Mouse (Mus musculus) heart, embryonic 12.5 days (tissue): ENCODE data around the gene Iqsec1. TPM values are rescaled to one million over a fixed set of nuclear protein-coding genes. Genes with fewer than 3 reads are reported as not detected.

Experiments
- ATAC-seq: fragments of 200-750 bp; cut with Nextera tagmentation; 2 replicates; pipeline ENCODE4 v1.8.0; 2017; ENCODE audit warnings: moderate TSS enrichment, moderate library complexity; ENCODE audit not compliant: insufficient number of reproducible peaks, low FRiP score
- H3K27ac ChIP-seq: fragments of 300-500 bp; sonication (generic); 2 replicates; pipeline ENCODE4 v1.5.1; 2016; ENCODE audit warnings: mild to moderate bottlenecking, moderate library complexity; ENCODE audit not compliant: poor library complexity, severe bottlenecking
- H3K27me3 ChIP-seq: fragments of 300-500 bp; sonication (generic); replicated peaks from 2 replicates; pipeline ENCODE4 v1.6.1; 2016; ENCODE audit warnings: mild to moderate bottlenecking, moderate library complexity
- H3K36me3 ChIP-seq: fragments of 300-500 bp; sonication (generic); 2 replicates; pipeline ENCODE4 v1.6.1; 2016; ENCODE audit warnings: mild to moderate bottlenecking, moderate library complexity
- H3K4me1 ChIP-seq: fragments of 300-500 bp; sonication (generic); replicated peaks from 2 replicates; pipeline ENCODE4 v1.6.1; 2016; ENCODE audit warnings: mild to moderate bottlenecking
- H3K4me2 ChIP-seq: fragments of 300-500 bp; sonication (generic); 2 replicates; pipeline ENCODE4 v1.6.1; 2016; ENCODE audit warnings: mild to moderate bottlenecking, moderate library complexity
- H3K4me3 ChIP-seq: fragments of 300-500 bp; sonication (generic); 2 replicates; pipeline ENCODE4 v1.5.1; 2016; ENCODE audit warnings: mild to moderate bottlenecking
- H3K9ac ChIP-seq: fragments of 300-500 bp; sonication (generic); 2 replicates; pipeline ENCODE4 v1.6.1; 2016; ENCODE audit warnings: mild to moderate bottlenecking, moderate library complexity
- H3K9me3 ChIP-seq: fragments of 300-500 bp; sonication (generic); replicated peaks from 2 replicates; pipeline ENCODE4 v1.6.1; 2016; ENCODE audit warnings: mild to moderate bottlenecking, moderate library complexity
- WGBS: fragments of 180-500 bp; shearing (Covaris S2); methylation state at CpG from one replicate; pipeline ENCODE4 v1.1.7; 2016; 5-methylcytosine and 5-hydroxymethylcytosine counted together
- polyA plus RNA-seq: library from polyadenylated mRNA; unstranded; fragments of >200 nt; fragmentation: Nextera tagmentation; extraction: Ambion mirVana; gene quantifications from 2 replicates; pipeline ENCODE4 v1.2.1, GENCODE M21; 2016

The Iqsec1 gene
- polyA plus RNA-seq, 1 experiment from 2014 or later: 20.8 TPM

DNA sequence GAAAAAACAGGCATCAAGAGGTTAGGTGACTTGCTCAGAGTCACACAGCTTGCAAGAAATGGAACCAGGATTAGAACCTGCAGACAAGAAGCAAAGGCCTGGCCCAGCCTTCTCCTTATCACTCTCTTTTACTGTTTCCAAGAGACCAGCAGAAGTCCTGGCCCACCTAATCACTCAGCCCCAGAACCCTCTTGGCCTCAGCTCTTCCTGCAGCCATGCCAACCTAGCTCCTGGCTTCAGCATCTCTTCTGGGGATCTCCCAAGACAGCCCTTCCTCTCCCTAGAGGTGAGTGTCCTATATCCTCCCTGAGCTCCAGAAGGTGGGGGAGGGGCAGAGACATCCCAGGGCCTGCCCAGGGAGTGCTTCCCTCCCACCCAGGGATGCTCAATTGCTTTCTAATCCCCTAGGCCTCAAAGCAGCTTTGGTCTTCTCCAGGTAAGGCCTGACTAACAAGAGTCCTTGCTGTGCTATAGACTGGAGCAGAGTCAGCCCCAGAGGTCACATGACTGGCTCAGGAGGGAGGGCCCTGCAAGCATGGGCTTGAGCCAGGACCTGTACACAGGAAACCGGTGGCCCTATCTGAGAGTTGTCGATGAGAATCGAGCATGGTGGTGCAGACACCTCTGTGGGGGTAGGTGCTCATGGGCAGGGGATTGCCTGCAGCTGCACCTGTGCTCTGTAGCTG is 15.0 kb upstream of the Iqsec1 start:
- Histone ChIP-seq H3K4me3 (no peak overlapping the region), H3K9me3 (no peaks in the 10 kb centered on the region), H3K27me3 (peaks cover 2% of the 10 kb centered on the region; the same call in 1 of the 2 replicates), H3K27ac (no peak overlapping the region), H3K36me3 (no peaks in the 10 kb centered on the region), H3K4me1 (peaks cover 36% of the 10 kb centered on the region), H3K9ac (no peak overlapping the region), H3K4me2 (no peak overlapping the region)
- WGBS: 20% methylated on average over 3 of the region's 3 CpGs
- ATAC-seq: peak; percentile 76

- H3K4me1 ChIP-seq: peaks cover 36% of the 10 kb centered on the region
Measured at GRCm38 (mm10) chr6:91001566-91001965, 13.1 kb upstream of the Iqsec1 start.

GRCm38 (mm10) chr6:91000819-91001525 is 12.5 kb upstream of the Iqsec1 start:
- H3K4me2 ChIP-seq: peak overlapping the region; percentile 55
- H3K27me3 ChIP-seq: peaks cover 2% of the 10 kb centered on the region; the same call in 1 of the 2 replicates
- 17% methylated on average over 15 of the region's 15 CpGs for WGBS
- H3K36me3 ChIP-seq: no peaks in the 10 kb centered on the region
- peak overlapping the region; percentile 20; the same call in 1 of the 2 replicates for H3K27ac ChIP-seq
- H3K9ac ChIP-seq: peak overlapping the region; percentile 21; the same call in 1 of the 2 replicates
- H3K4me3 ChIP-seq: peak overlapping the region; percentile 10
- no peaks in the 10 kb centered on the region for H3K9me3 ChIP-seq
- peak; percentile 74 for ATAC-seq
- H3K4me1 ChIP-seq: peaks cover 36% of the 10 kb centered on the region

More at GRCm38 (mm10) chr6:91001566-91001965, 13.1 kb upstream of the Iqsec1 start:
- Histone ChIP-seq H3K27ac (peak overlapping the region; percentile 20; the same call in 1 of the 2 replicates), H3K36me3 (no peaks in the 10 kb centered on the region), H3K9me3 (no peaks in the 10 kb centered on the region), H3K4me2 (peak overlapping the region; percentile 55), H3K4me3 (no peak overlapping the region), H3K9ac (no peak overlapping the region), H3K27me3 (peaks cover 2% of the 10 kb centered on the region; the same call in 1 of the 2 replicates)
- no peak for ATAC-seq
- 43% methylated on average over 7 of the region's 7 CpGs for WGBS

DNA sequence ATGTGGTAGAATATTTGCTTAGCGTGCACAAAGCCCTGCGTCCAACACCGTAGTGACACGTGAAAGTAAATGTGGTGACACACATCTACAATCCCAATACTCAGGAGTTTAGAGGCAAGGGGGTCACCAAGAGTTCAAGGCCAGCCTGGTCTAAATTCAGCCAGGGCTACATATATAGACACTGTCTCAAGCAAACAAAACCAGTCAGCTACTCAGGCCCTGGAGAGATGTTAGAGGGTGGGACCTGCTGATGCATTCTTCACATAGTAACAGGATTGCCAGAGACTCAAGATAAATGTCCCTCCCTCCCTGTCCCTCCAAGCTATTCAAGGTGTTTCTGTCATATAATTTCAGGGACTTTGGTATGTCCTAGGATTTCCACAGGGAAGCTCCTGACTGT is 10.7 kb upstream of the Iqsec1 start:
- no peaks in the 10 kb centered on the region for H3K36me3 ChIP-seq
- no peak overlapping the region for H3K27ac ChIP-seq
- H3K9ac ChIP-seq: no peak overlapping the region
- ATAC-seq: no peak
- H3K27me3 ChIP-seq: peaks cover 2% of the 10 kb centered on the region; the same call in 1 of the 2 replicates
- no peak overlapping the region for H3K4me2 ChIP-seq
- peaks cover 36% of the 10 kb centered on the region for H3K4me1 ChIP-seq
- WGBS: 69% methylated on average over 4 of the region's 4 CpGs
- no peak overlapping the region for H3K4me3 ChIP-seq
- no peaks in the 10 kb centered on the region for H3K9me3 ChIP-seq

GRCm38 (mm10) chr6:90997025-90997424 is 8.5 kb upstream of the Iqsec1 start:
- ATAC-seq: no peak
- Histone ChIP-seq H3K9ac (no peak overlapping the region), H3K9me3 (peaks cover 5% of the 10 kb centered on the region; the same call in 1 of the 2 replicates), H3K36me3 (no peaks in the 10 kb centered on the region), H3K4me2 (no peak overlapping the region), H3K27ac (no peak overlapping the region), H3K27me3 (peaks cover 2% of the 10 kb centered on the region; the same call in 1 of the 2 replicates), H3K4me1 (peaks cover 30% of the 10 kb centered on the region), H3K4me3 (no peak overlapping the region)
- WGBS: 72% methylated on average over 3 of the region's 3 CpGs

- Histone ChIP-seq H3K9ac (no peak overlapping the region), H3K27me3 (peaks cover 2% of the 10 kb centered on the region; the same call in 1 of the 2 replicates), H3K9me3 (peaks cover 5% of the 10 kb centered on the region; the same call in 1 of the 2 replicates), H3K36me3 (no peaks in the 10 kb centered on the region), H3K4me1 (peaks cover 23% of the 10 kb centered on the region), H3K4me3 (no peak overlapping the region), H3K27ac (no peak overlapping the region), H3K4me2 (no peak overlapping the region)
- 86% methylated on average over 2 of the region's 2 CpGs for WGBS
- ATAC-seq: no peak
Measured at GRCm38 (mm10) chr6:90996181-90996580, 7.7 kb upstream of the Iqsec1 start.

GRCm38 (mm10) chr6:90988299-90988625 is 223 bp downstream of the Iqsec1 start:
- Histone ChIP-seq H3K36me3 (no peaks in the 10 kb centered on the region), H3K27me3 (no peaks in the 10 kb centered on the region), H3K9ac (peak overlapping the region; percentile 90), H3K4me2 (peak overlapping the region; percentile 88), H3K4me3 (peak overlapping the region; percentile 84), H3K4me1 (peaks cover 38% of the 10 kb centered on the region), H3K27ac (peak overlapping the region; percentile 86), H3K9me3 (peaks cover 8% of the 10 kb centered on the region; the same call in 1 of the 2 replicates)
- 2% methylated on average over 50 of the region's 59 CpGs for WGBS
- peak; percentile 22 for ATAC-seq

DNA sequence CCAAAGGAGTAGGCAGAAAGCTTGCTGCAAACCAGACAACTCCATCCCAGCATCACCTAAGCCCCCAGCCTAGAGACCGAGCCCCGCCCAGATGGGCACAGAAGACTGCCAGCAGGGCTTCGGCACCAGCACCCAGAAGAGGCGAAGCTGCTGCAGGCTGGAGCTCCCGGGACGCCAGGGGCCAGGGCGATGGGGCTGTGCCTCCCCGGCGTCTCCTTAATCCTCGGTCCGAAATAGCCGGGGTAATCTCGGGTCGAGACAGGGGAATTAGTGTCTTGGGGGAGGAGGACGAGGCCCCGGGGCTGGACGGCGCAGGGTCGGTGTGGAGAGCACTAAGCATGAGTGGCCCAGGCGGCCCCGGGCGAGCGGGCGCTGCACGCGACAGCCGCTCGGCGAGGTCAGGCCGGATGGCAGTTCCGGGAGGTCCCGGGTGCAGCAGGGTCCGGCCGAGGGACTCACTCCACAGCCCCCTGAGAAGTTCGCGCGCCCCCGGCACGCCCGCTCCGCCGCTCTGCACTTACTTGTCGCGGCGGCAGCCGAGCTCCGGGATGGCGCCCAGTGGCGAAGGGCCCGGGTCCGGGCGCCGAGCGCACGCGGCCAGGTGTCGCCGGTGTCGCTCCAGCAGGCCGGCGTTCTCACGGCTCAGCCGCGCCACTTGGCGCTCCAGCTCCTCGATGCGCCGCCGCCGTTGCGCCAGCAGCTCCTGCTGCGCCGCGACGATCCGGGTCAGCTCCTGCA is 755 bp downstream of the Iqsec1 start:
- WGBS: under 1% methylated on average over 75 of the region's 76 CpGs
- Histone ChIP-seq H3K9me3 (peaks cover 6% of the 10 kb centered on the region; the same call in 1 of the 2 replicates), H3K27me3 (no peaks in the 10 kb centered on the region), H3K9ac (peak overlapping the region; percentile 90), H3K27ac (peak overlapping the region; percentile 86), H3K4me1 (peaks cover 43% of the 10 kb centered on the region), H3K4me2 (peak overlapping the region; percentile 88), H3K4me3 (peak overlapping the region; percentile 84), H3K36me3 (no peaks in the 10 kb centered on the region)
- ATAC-seq: no peak

DNA sequence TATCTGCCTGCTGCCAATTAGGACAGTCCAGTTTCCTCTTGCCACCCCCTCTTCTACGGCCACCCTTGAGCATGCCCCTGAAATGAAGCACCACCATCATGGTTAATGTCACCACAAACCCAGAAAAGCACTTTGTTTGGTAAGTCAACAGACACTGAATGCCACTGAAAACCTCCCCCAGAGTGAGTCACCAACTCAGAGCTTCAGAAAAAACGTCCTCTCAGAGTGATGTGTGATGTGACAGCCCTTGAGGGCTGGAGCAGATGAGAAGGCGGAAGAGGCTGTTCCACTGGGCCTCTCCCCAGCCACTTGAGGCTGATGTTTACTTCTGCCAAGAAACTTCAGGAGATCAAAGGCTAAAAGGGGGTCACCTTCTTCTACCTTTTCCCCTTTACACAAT is 4.4 kb downstream of the Iqsec1 start:
- Histone ChIP-seq H3K9ac (no peak overlapping the region; the same call in 1 of the 2 replicates), H3K27ac (peak overlapping the region; percentile 86), H3K36me3 (no peaks in the 10 kb centered on the region), H3K27me3 (no peaks in the 10 kb centered on the region), H3K4me3 (no peak overlapping the region), H3K9me3 (no peaks in the 10 kb centered on the region), H3K4me2 (peak overlapping the region; percentile 27), H3K4me1 (peaks cover 63% of the 10 kb centered on the region)
- 17% methylated on average over 3 of the region's 3 CpGs for WGBS
- no peak for ATAC-seq

GRCm38 (mm10) chr6:90974279-90974678 is 14.2 kb downstream of the Iqsec1 start:
- no peak overlapping the region for H3K9ac ChIP-seq
- peaks cover 47% of the 10 kb centered on the region for H3K4me1 ChIP-seq
- no peaks in the 10 kb centered on the region for H3K36me3 ChIP-seq
- ATAC-seq: no peak
- no peaks in the 10 kb centered on the region for H3K27me3 ChIP-seq
- no peak overlapping the region for H3K4me3 ChIP-seq
- H3K9me3 ChIP-seq: no peaks in the 10 kb centered on the region
- WGBS: 79% methylated on average over 2 of the region's 2 CpGs
- H3K4me2 ChIP-seq: no peak overlapping the region
- H3K27ac ChIP-seq: no peak overlapping the region
